Mouse (Mus musculus) forebrain, embryonic 12.5 days (tissue): ENCODE data around the gene Krt26. TPM values are rescaled to one million over a fixed set of nuclear protein-coding genes. Genes with fewer than 3 reads are reported as not detected.

ENCODE experiments used
- ATAC-seq: fragments of 200-750 bp; cut with Nextera tagmentation; 2 replicates; pipeline ENCODE4 v1.8.0; 2017; ENCODE audit warnings: moderate TSS enrichment; ENCODE audit not compliant: low FRiP score
- H3K27ac ChIP-seq: fragments of 300-500 bp; sonication (generic); 2 replicates; pipeline ENCODE4 v1.5.1; 2016; ENCODE audit warnings: mild to moderate bottlenecking
- H3K27me3 ChIP-seq: fragments of 300-500 bp; sonication (generic); 2 replicates; pipeline ENCODE4 v1.6.1; 2016; ENCODE audit warnings: mild to moderate bottlenecking
- H3K36me3 ChIP-seq: fragments of 300-500 bp; sonication (generic); replicated peaks from 2 replicates; pipeline ENCODE4 v1.6.1; 2016; ENCODE audit warnings: mild to moderate bottlenecking
- H3K4me1 ChIP-seq: fragments of 300-500 bp; sonication (generic); 2 replicates; pipeline ENCODE4 v1.6.1; 2016
- H3K4me2 ChIP-seq: fragments of 300-500 bp; sonication (generic); 2 replicates; pipeline ENCODE4 v1.6.1; 2016; ENCODE audit warnings: mild to moderate bottlenecking, moderate library complexity
- H3K4me3 ChIP-seq: fragments of 300-500 bp; sonication (generic); replicated peaks from 2 replicates; pipeline ENCODE4 v1.5.1; 2016; ENCODE audit warnings: mild to moderate bottlenecking
- H3K9ac ChIP-seq: fragments of 300-500 bp; sonication (generic); 2 replicates; pipeline ENCODE4 v1.6.1; 2016; ENCODE audit warnings: mild to moderate bottlenecking
- H3K9me3 ChIP-seq: fragments of 300-500 bp; sonication (generic); 2 replicates; pipeline ENCODE4 v1.6.1; 2016
- WGBS: fragments of 180-500 bp; shearing (Covaris S2); methylation state at CpG from one replicate; pipeline ENCODE4 v1.1.7; 2016; 5-methylcytosine and 5-hydroxymethylcytosine counted together
- polyA plus RNA-seq: library from polyadenylated mRNA; unstranded; fragments of >200 nt; fragmentation: Nextera tagmentation; extraction: Ambion mirVana; gene quantifications from 2 replicates; pipeline ENCODE4 v1.2.1, GENCODE M21; 2016

Gene Krt26
- polyA plus RNA-seq, 1 experiment from 2014 or later, result not detected

- H3K36me3 ChIP-seq, result no peaks in the 10 kb centered on the region
- no peak overlapping the region for H3K4me2 ChIP-seq
- H3K9ac ChIP-seq, result no peak overlapping the region
- no peaks in the 10 kb centered on the region for H3K27me3 ChIP-seq
- no peaks in the 10 kb centered on the region for H3K9me3 ChIP-seq
- no peak overlapping the region for H3K4me3 ChIP-seq
- no peaks in the 10 kb centered on the region for H3K4me1 ChIP-seq
- 73% methylated on average over 2 of the region's 2 CpGs for WGBS
- no peak overlapping the region for H3K27ac ChIP-seq
- ATAC-seq, result no peak
Measured at GRCm38 (mm10) chr11:99329655-99330054, 8.1 kb downstream of the Krt26 start.

- no peaks in the 10 kb centered on the region for H3K4me1 ChIP-seq
- 93% methylated on average over 11 of the region's 11 CpGs for WGBS
- H3K36me3 ChIP-seq, result no peaks in the 10 kb centered on the region
- H3K9me3 ChIP-seq, result no peaks in the 10 kb centered on the region
- no peak for ATAC-seq
- no peak within 1 kb of the TSS for H3K27ac ChIP-seq
- no peak within 1 kb of the TSS for H3K4me2 ChIP-seq
- H3K9ac ChIP-seq, result no peak within 1 kb of the TSS
- no peak within 1 kb of the TSS for H3K4me3 ChIP-seq
- H3K27me3 ChIP-seq, result no peaks in the 10 kb centered on the region
Measured at GRCm38 (mm10) chr11:99322851-99323250, 14.9 kb downstream of the Krt26 start, which contains the start of gene Krt25. TSS of gene Krt25 (minus strand) at chr11:99322951.

- no peak for ATAC-seq
- 92% methylated on average over 14 of the region's 14 CpGs for WGBS
- Histone ChIP-seq H3K27ac (no peak overlapping the region), H3K4me3 (no peak overlapping the region), H3K9ac (no peak overlapping the region), H3K4me1 (no peaks in the 10 kb centered on the region), H3K4me2 (no peak overlapping the region), H3K9me3 (no peaks in the 10 kb centered on the region), H3K36me3 (no peaks in the 10 kb centered on the region), H3K27me3 (no peaks in the 10 kb centered on the region)
Measured at GRCm38 (mm10) chr11:99321094-99321493, 16.7 kb downstream of the Krt26 start.

GRCm38 (mm10) chr11:99319127-99319526 is 18.6 kb downstream of the Krt26 start:
- 78% methylated on average over 9 of the region's 9 CpGs for WGBS
- no peak for ATAC-seq
- Histone ChIP-seq H3K9ac (no peak overlapping the region), H3K4me2 (no peak overlapping the region), H3K9me3 (no peaks in the 10 kb centered on the region), H3K4me1 (no peaks in the 10 kb centered on the region), H3K27ac (no peak overlapping the region), H3K27me3 (no peaks in the 10 kb centered on the region), H3K4me3 (no peak overlapping the region), H3K36me3 (no peaks in the 10 kb centered on the region)

GRCm38 (mm10) chr11:99316543-99316942 is 21.2 kb downstream of the Krt26 start:
- H3K27ac ChIP-seq, result no peak overlapping the region
- H3K9ac ChIP-seq, result no peak overlapping the region
- H3K4me3 ChIP-seq, result no peak overlapping the region
- no peaks in the 10 kb centered on the region for H3K9me3 ChIP-seq
- H3K27me3 ChIP-seq, result no peaks in the 10 kb centered on the region
- no peaks in the 10 kb centered on the region for H3K4me1 ChIP-seq
- H3K36me3 ChIP-seq, result no peaks in the 10 kb centered on the region
- no peak for ATAC-seq
- 72% methylated on average over 8 of the region's 8 CpGs for WGBS
- H3K4me2 ChIP-seq, result no peak overlapping the region

- no peak overlapping the region for H3K9ac ChIP-seq
- H3K27me3 ChIP-seq, result no peaks in the 10 kb centered on the region
- WGBS, result 81% methylated on average over 2 of the region's 2 CpGs
- no peaks in the 10 kb centered on the region for H3K36me3 ChIP-seq
- H3K27ac ChIP-seq, result no peak overlapping the region
- no peaks in the 10 kb centered on the region for H3K9me3 ChIP-seq
- no peak overlapping the region for H3K4me2 ChIP-seq
- H3K4me3 ChIP-seq, result no peak overlapping the region
- no peak for ATAC-seq
- no peaks in the 10 kb centered on the region for H3K4me1 ChIP-seq
Measured at GRCm38 (mm10) chr11:99314594-99314993, 23.2 kb downstream of the Krt26 start.

- Histone ChIP-seq H3K4me3 (no peak overlapping the region), H3K36me3 (no peaks in the 10 kb centered on the region), H3K4me2 (no peak overlapping the region), H3K9me3 (no peaks in the 10 kb centered on the region), H3K27me3 (no peaks in the 10 kb centered on the region), H3K27ac (no peak overlapping the region), H3K4me1 (no peaks in the 10 kb centered on the region), H3K9ac (no peak overlapping the region)
- no peak for ATAC-seq
- WGBS, result 96% methylated on average over 1 of the region's 1 CpGs
Measured at GRCm38 (mm10) chr11:99310882-99311281, 26.9 kb downstream of the Krt26 start.

GRCm38 (mm10) chr11:99307579-99307978 is 30.2 kb downstream of the Krt26 start:
- Histone ChIP-seq H3K4me2 (no peak overlapping the region), H3K36me3 (no peaks in the 10 kb centered on the region), H3K27me3 (no peaks in the 10 kb centered on the region), H3K9ac (no peak overlapping the region), H3K9me3 (no peaks in the 10 kb centered on the region), H3K27ac (no peak overlapping the region), H3K4me1 (no peaks in the 10 kb centered on the region), H3K4me3 (no peak overlapping the region)
- ATAC-seq, result no peak
- WGBS, result 32% methylated on average over 2 of the region's 2 CpGs

GRCm38 (mm10) chr11:99295039-99295438 is 42.7 kb downstream of the Krt26 start:
- no peak overlapping the region for H3K9ac ChIP-seq
- no peak for ATAC-seq
- WGBS, result 74% methylated on average over 5 of the region's 5 CpGs
- H3K4me1 ChIP-seq, result no peaks in the 10 kb centered on the region
- no peaks in the 10 kb centered on the region for H3K36me3 ChIP-seq
- no peak overlapping the region for H3K4me3 ChIP-seq
- no peak overlapping the region for H3K27ac ChIP-seq
- no peaks in the 10 kb centered on the region; the same call in 1 of the 2 replicates for H3K27me3 ChIP-seq
- H3K9me3 ChIP-seq, result no peaks in the 10 kb centered on the region
- no peak overlapping the region for H3K4me2 ChIP-seq

GRCm38 (mm10) chr11:99292846-99293245 is 44.9 kb downstream of the Krt26 start:
- no peaks in the 10 kb centered on the region; the same call in 1 of the 2 replicates for H3K27me3 ChIP-seq
- H3K4me3 ChIP-seq, result no peak overlapping the region
- H3K4me1 ChIP-seq, result no peaks in the 10 kb centered on the region
- no peak for ATAC-seq
- no peak overlapping the region for H3K27ac ChIP-seq
- no peaks in the 10 kb centered on the region for H3K36me3 ChIP-seq
- no peak overlapping the region for H3K4me2 ChIP-seq
- no peak overlapping the region for H3K9ac ChIP-seq
- WGBS, result 56% methylated on average over 5 of the region's 5 CpGs
- no peaks in the 10 kb centered on the region for H3K9me3 ChIP-seq

GRCm38 (mm10) chr11:99284833-99285312 is 52.9 kb downstream of the Krt26 start, which contains the start of gene Krt24:
TSS of gene Krt24 (minus strand) at chr11:99285262.
- no peak within 1 kb of the TSS for H3K27ac ChIP-seq
- no peaks in the 10 kb centered on the region for H3K27me3 ChIP-seq
- H3K9me3 ChIP-seq, result no peaks in the 10 kb centered on the region
- 0 out of 2 replicates have a peak, but pooled peaks cover 4% of the 10 kb centered on the region for H3K4me1 ChIP-seq
- no peak for ATAC-seq
- H3K9ac ChIP-seq, result no peak within 1 kb of the TSS
- WGBS, result 53% methylated on average over 11 of the region's 11 CpGs
- H3K4me2 ChIP-seq, result no peak within 1 kb of the TSS
- no peak within 1 kb of the TSS for H3K4me3 ChIP-seq
- H3K36me3 ChIP-seq, result no peaks in the 10 kb centered on the region

- WGBS, result 76% methylated on average over 5 of the region's 5 CpGs
- H3K27me3 ChIP-seq, result no peaks in the 10 kb centered on the region
- no peak for ATAC-seq
- H3K4me3 ChIP-seq, result no peak overlapping the region
- H3K4me1 ChIP-seq, result 0 out of 2 replicates have a peak, but pooled peaks cover 4% of the 10 kb centered on the region
- H3K9me3 ChIP-seq, result no peaks in the 10 kb centered on the region
- H3K4me2 ChIP-seq, result no peak overlapping the region
- no peak overlapping the region for H3K27ac ChIP-seq
- no peak overlapping the region for H3K9ac ChIP-seq
- no peaks in the 10 kb centered on the region for H3K36me3 ChIP-seq
Measured at GRCm38 (mm10) chr11:99284011-99284410, 53.8 kb downstream of the Krt26 start.

- 57% methylated on average over 4 of the region's 4 CpGs for WGBS
- H3K4me3 ChIP-seq, result no peak overlapping the region
- H3K9ac ChIP-seq, result no peak overlapping the region
- H3K9me3 ChIP-seq, result no peaks in the 10 kb centered on the region
- H3K27me3 ChIP-seq, result no peaks in the 10 kb centered on the region
- H3K4me1 ChIP-seq, result 0 out of 2 replicates have a peak, but pooled peaks cover 4% of the 10 kb centered on the region
- H3K27ac ChIP-seq, result no peak overlapping the region
- ATAC-seq, result no peak
- no peak overlapping the region for H3K4me2 ChIP-seq
- H3K36me3 ChIP-seq, result no peaks in the 10 kb centered on the region
Measured at GRCm38 (mm10) chr11:99283334-99283733, 54.4 kb downstream of the Krt26 start.
